Mouse (Mus musculus) cerebellum, adult 2 months (tissue): ENCODE measurements around the gene Brd4.
"Not testable (repeated sequence)": the region's sequence is repeated elsewhere in the genome, so short reads cannot be mapped to it uniquely, and the experiment has no call there.

Experiments used
- CTCF ChIP-seq: fragments of 200-500 bp; IDR thresholded peaks from 2 replicates; pipeline ENCODE4 v1.5.1; 2011; ENCODE audit warnings: low read depth, mild to moderate bottlenecking, control low read depth, low read length, moderate library complexity, borderline replicate concordance; ENCODE audit not compliant: insufficient read depth
- POLR2A ChIP-seq: fragments of 200-500 bp; IDR thresholded peaks from 2 replicates; pipeline ENCODE4 v1.6.1; 2011; ENCODE audit warnings: low read length, control low read depth, borderline replicate concordance; ENCODE audit not compliant: insufficient read depth

GRCm38 (mm10) chr17:32211554-32211953 lies 73.0 kb downstream of the Brd4 start:
- not testable (repeated sequence) for TF ChIP-seq CTCF, POLR2A
